Mouse (Mus musculus) ES-E14 (cell line): ENCODE measurements around the gene Ltk. TPM values are rescaled to one million over a fixed set of nuclear protein-coding genes. Genes with fewer than 3 reads are reported as not detected.

Source experiments
- DNase-seq: peaks from one replicate; pipeline ENCODE4 v3.0.0-alpha.2; 2013; ENCODE audit warnings: low read depth, low spot score
- H3K27ac ChIP-seq: 2 replicates; pipeline ENCODE4 v1.5.1; 2012; ENCODE audit warnings: low read depth, mild to moderate bottlenecking, low read length, moderate library complexity, mixed read lengths; ENCODE audit not compliant: poor library complexity, insufficient read depth, severe bottlenecking
- H3K36me3 ChIP-seq: 2 replicates; pipeline ENCODE4 v1.6.1; 2012; ENCODE audit warnings: mild to moderate bottlenecking, low read length, moderate library complexity, mixed read lengths; ENCODE audit not compliant: control insufficient read depth, poor library complexity, insufficient read depth, severe bottlenecking
- H3K4me1 ChIP-seq, 2 experiments: fragments of 150-350 bp in 1 of 2; sonication (generic) in 1 of 2; 2 replicates each; pipeline ENCODE4 v1.6.1; 2012; ENCODE audit warnings: low read length in 2 of 2, mild to moderate bottlenecking in 1 of 2, mixed read lengths in 1 of 2; ENCODE audit not compliant: control insufficient read depth in 2 of 2, insufficient read depth in 2 of 2, poor library complexity in 1 of 2
- H3K4me3 ChIP-seq, 2 experiments: fragments of 150-350 bp in 1 of 2; sonication (generic) in 1 of 2; 2 replicates each; pipeline ENCODE4 v1.5.1; 2012; ENCODE audit warnings: low read length in 2 of 2, low read depth in 1 of 2, mild to moderate bottlenecking in 1 of 2, mixed read lengths in 1 of 2; ENCODE audit not compliant: insufficient read depth in 1 of 2, poor library complexity in 1 of 2, severe bottlenecking in 1 of 2
- H3K9ac ChIP-seq: 2 replicates; pipeline ENCODE4 v1.6.1; 2012; ENCODE audit warnings: low read depth, mild to moderate bottlenecking, low read length, mixed read lengths; ENCODE audit not compliant: poor library complexity, insufficient read depth, severe bottlenecking
- H3K9me3 ChIP-seq: fragments of 150-350 bp; sonication (generic); 2 replicates; pipeline ENCODE4 v1.6.1; 2012; ENCODE audit warnings: low read depth, mild to moderate bottlenecking, low read length; ENCODE audit not compliant: control insufficient read depth, insufficient read depth
- CHD2 ChIP-seq: IDR thresholded peaks from 2 replicates; pipeline ENCODE4 v1.6.1; 2014; ENCODE audit warnings: mild to moderate bottlenecking, low read depth, low read length, inconsistent platforms
- HCFC1 ChIP-seq: IDR thresholded peaks from 2 replicates; pipeline ENCODE4 v1.6.1; 2012; ENCODE audit warnings: low read length, inconsistent platforms, borderline replicate concordance; ENCODE audit not compliant: insufficient read depth
- MAFK ChIP-seq: IDR thresholded peaks from 2 replicates; pipeline ENCODE4 v1.6.1; 2014; ENCODE audit warnings: mild to moderate bottlenecking, low read depth, low read length, inconsistent platforms; ENCODE audit not compliant: insufficient read depth
- ZC3H11A ChIP-seq: IDR thresholded peaks from 2 replicates; pipeline ENCODE4 v1.6.1; 2012; ENCODE audit warnings: low read depth, mild to moderate bottlenecking, inconsistent platforms, low read length, borderline replicate concordance
- ZNF384 ChIP-seq: IDR thresholded peaks from 2 replicates; pipeline ENCODE4 v1.6.1; 2012; ENCODE audit warnings: low read depth, low read length, inconsistent platforms
- in situ Hi-C, 2 experiments: fragments of 600-800 bp; cut with MboI; formaldehyde crosslinking; loops; one replicate each; pipeline ENCODE4 v1.15.1; 2025; ENCODE audit warnings: low sequenced_read_pairs in 2 of 2, inconsistent platforms in 1 of 2; ENCODE audit not compliant: unreplicated experiment in 2 of 2
- total RNA-seq: library from RNA; depleted of rRNA; stranded (reverse); fragments of 300-350 nt; gene quantifications from 2 replicates; pipeline ENCODE4 v1.2.3, GENCODE M21; 2012

Gene Ltk
- total RNA-seq, 1 experiment: 0.85 TPM

DNA sequence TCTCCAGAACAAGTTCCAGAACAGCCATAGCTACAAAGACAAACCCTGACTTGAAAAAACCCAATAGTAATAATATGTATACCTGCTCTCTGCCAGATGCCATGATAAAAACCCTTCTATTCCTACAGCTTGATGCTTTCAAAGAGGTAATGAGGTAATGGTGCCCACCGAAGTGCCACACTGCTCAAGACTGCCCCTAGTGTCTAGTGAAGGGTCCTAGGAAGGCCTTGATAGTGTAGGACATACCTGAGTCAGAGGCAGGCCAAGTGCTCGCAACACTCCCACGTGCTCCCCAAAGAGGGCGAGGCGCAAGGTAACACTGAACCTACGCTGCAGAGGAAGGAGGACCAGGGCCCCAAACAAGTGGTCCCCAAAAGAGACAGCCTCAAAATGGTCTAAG, 7.0 kb upstream of the Ltk start:
- H3K27ac ChIP-seq: no peak overlapping the region
- H3K9ac ChIP-seq: no peak overlapping the region
- no peak overlapping the region for H3K4me3 ChIP-seq
- in situ Hi-C loops: no loop called here
- TF ChIP-seq ZC3H11A: no peak
- no peak for TF ChIP-seq ZNF384
- TF ChIP-seq HCFC1: no peak
- no peak for TF ChIP-seq MAFK
- no peak for TF ChIP-seq CHD2
- no peak for DNase-seq
- H3K9me3 ChIP-seq: no peaks in the 10 kb centered on the region
- H3K4me1 ChIP-seq: 0 out of 4 replicates have a peak, but pooled peaks cover 0 to 2% of the 10 kb centered on the region in 2 experiments
- peaks cover 52% of the 10 kb centered on the region for H3K36me3 ChIP-seq

DNA sequence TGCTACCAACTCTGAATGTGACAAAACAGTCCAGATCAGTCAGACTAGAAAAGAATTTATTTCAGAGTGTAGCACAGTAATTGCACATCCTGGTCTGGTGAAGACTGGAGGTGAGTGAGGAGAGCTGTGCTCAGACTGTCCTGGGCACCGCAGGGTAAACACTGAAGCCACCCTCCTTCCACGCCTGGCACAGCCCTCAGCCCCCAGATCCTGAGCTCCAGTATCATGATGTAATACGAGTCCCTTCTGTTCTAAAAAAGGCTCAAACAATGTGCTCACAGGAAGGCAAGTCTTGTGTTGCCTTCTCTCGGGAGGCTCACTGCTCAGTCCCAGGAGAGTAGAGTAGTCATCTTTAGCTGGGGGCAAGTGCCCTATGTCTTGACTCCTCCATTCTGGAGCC, 3.7 kb upstream of the Ltk start:
- H3K4me3 ChIP-seq: no peak overlapping the region
- DNase-seq: no peak
- TF ChIP-seq HCFC1 (no peak), ZNF384 (no peak), ZC3H11A (no peak), CHD2 (no peak), MAFK (no peak)
- H3K9me3 ChIP-seq: no peaks in the 10 kb centered on the region
- H3K27ac ChIP-seq: no peak overlapping the region
- peaks cover 23% of the 10 kb centered on the region for H3K36me3 ChIP-seq
- no peak overlapping the region for H3K9ac ChIP-seq
- in situ Hi-C loops: no loop called here
- H3K4me1 ChIP-seq: peaks cover 0 to 10% of the 10 kb centered on the region in 2 experiments; a peak in 1 of 4 replicates

DNA sequence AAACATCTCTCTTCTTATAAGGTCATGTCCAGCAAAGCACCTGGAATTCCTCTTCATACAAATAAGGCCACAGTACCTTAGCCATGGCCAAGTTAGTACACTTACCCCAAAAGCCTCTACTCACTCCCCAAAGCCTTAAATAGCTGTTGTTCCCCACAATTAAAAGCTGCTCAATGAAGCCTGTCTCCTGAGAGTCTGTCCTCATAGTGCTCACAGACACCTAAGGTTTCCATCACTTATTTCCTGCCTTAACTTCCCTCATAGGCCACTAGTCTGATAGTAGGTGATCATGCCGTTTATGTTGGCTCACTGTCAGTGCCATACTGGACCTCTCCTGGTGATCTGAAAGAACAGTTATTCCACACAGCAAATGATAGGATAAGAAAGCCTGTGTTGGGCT, 2.0 kb upstream of the Ltk start:
- H3K36me3 ChIP-seq: peaks cover 14% of the 10 kb centered on the region
- H3K9me3 ChIP-seq: no peaks in the 10 kb centered on the region
- DNase-seq: no peak
- peaks cover 0 to 7% of the 10 kb centered on the region in 2 experiments; a peak in 1 of 4 replicates for H3K4me1 ChIP-seq
- TF ChIP-seq MAFK: no peak
- no peak for TF ChIP-seq ZNF384
- no peak for TF ChIP-seq ZC3H11A
- no peak overlapping the region for H3K9ac ChIP-seq
- in situ Hi-C loops: no loop called here
- no peak overlapping the region for H3K4me3 ChIP-seq
- no peak overlapping the region for H3K27ac ChIP-seq

DNA sequence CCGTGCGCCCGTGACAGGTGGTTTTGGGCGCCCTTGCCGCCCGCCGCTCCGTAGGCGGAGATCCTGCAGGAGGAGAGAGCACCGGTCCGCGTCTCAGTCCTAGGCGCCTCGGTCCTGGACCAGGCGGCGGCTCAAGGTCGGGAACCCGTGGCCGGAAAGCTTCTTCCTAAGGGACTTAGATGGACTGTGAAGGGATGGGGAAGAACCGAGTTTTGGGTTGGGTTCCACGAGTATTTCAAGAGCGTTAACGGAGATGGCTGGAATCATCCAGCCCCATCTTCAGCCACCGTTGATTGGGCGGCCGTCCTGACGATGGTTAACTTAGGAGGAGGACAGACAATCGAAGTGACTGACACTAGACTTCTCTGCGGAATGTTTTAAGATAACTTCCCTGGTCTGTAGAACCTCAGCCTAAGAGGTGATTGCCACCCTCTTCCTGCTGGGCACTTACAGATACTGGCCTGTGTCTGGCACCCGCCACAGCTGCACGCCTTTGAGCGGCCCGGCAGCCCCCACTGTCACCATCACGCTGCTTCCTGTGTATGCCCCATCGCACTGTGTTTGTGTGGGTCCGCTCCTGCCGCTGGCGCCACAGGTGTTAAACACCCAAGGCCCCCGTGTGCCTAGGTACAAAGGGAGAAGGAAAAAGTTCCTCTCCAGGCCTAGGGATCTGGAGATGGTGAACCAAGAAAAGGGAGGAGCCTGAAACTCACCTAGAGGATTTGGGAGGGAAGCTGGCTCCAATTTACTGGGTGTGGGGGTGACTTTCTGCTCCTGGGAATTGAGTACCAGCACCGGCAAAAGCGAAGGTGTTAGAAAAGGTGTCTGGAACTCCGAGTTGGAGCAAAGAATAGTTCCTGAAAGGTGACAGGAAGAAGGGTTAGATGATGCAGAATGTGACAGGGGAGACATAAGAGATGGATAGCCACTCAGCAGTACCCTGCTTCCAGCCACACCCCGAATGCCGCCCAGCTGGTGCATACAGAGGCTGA, 1.1 kb downstream of the Ltk start:
- Histone ChIP-seq H3K9me3 (no peaks in the 10 kb centered on the region), H3K4me3 (peak overlapping the region; percentile 64 to 65), H3K36me3 (peaks cover 6% of the 10 kb centered on the region), H3K9ac (peak overlapping the region; percentile 72), H3K4me1 (peaks cover 0 to 7% of the 10 kb centered on the region in 2 experiments; a peak in 1 of 4 replicates), H3K27ac (no peak overlapping the region)
- in situ Hi-C loops: no loop called here
- TF ChIP-seq ZNF384 (no peak), HCFC1 (no peak), CHD2 (no peak), ZC3H11A (no peak), MAFK (no peak)
- no peak for DNase-seq
